Mouse (Mus musculus) kidney, embryonic 16.5 days (tissue): ENCODE data around the gene Pdgfb. TPM values are rescaled to one million over a fixed set of nuclear protein-coding genes. Genes with fewer than 3 reads are reported as not detected.

ENCODE experiments used
- ATAC-seq: fragments of 200-750 bp; cut with Nextera tagmentation; 2 replicates; pipeline ENCODE4 v1.8.0; 2017; ENCODE audit warnings: moderate TSS enrichment; ENCODE audit not compliant: low FRiP score, low TSS enrichment
- H3K27ac ChIP-seq: fragments of 300-500 bp; sonication (generic); 2 replicates; pipeline ENCODE4 v1.5.1; 2014; ENCODE audit warnings: low read length
- H3K27me3 ChIP-seq: fragments of 300-500 bp; sonication (generic); 2 replicates; pipeline ENCODE4 v1.6.1; 2014; ENCODE audit warnings: low read length, control low read depth, mixed read lengths; ENCODE audit not compliant: insufficient read depth
- H3K36me3 ChIP-seq: fragments of 300-500 bp; sonication (generic); 2 replicates; pipeline ENCODE4 v1.6.1; 2014; ENCODE audit warnings: low read length, control low read depth, mixed read lengths; ENCODE audit not compliant: insufficient read depth
- H3K4me1 ChIP-seq: fragments of 300-500 bp; sonication (generic); 2 replicates; pipeline ENCODE4 v1.6.1; 2014; ENCODE audit warnings: low read length, control low read depth, mixed read lengths; ENCODE audit not compliant: insufficient read depth
- H3K4me2 ChIP-seq: fragments of 300-500 bp; sonication (generic); replicated peaks from 2 replicates; pipeline ENCODE4 v1.6.1; 2014; ENCODE audit warnings: low read depth, low read length
- H3K4me3 ChIP-seq: fragments of 300-500 bp; sonication (generic); 2 replicates; pipeline ENCODE4 v1.5.1; 2014; ENCODE audit warnings: mild to moderate bottlenecking, low read length
- H3K9ac ChIP-seq: fragments of 300-500 bp; sonication (generic); replicated peaks from 2 replicates; pipeline ENCODE4 v1.6.1; 2014; ENCODE audit warnings: low read length
- H3K9me3 ChIP-seq: fragments of 300-500 bp; sonication (generic); 2 replicates; pipeline ENCODE4 v1.6.1; 2016; ENCODE audit warnings: low read length, control low read depth
- WGBS: fragments of 180-500 bp; shearing (Covaris S2); extraction: QIAGEN DNeasy Blood & Tissue Kit; methylation state at CpG from one replicate; pipeline ENCODE4 v1.1.7; 2014; 5-methylcytosine and 5-hydroxymethylcytosine counted together
- polyA plus RNA-seq: library from polyadenylated mRNA; unstranded; fragments of >200 nt; fragmentation: Nextera tagmentation; extraction: Ambion mirVana; gene quantifications from 2 replicates; pipeline ENCODE4 v1.2.1, GENCODE M21; 2015

Pdgfb gene
- polyA plus RNA-seq, 1 experiment from 2014 or later: 6.2 TPM

- Histone ChIP-seq H3K27me3 (no peaks in the 10 kb centered on the region), H3K4me1 (peaks cover 5% of the 10 kb centered on the region; the same call in 1 of the 2 replicates), H3K4me2 (no peak overlapping the region), H3K9me3 (no peaks in the 10 kb centered on the region), H3K36me3 (no peaks in the 10 kb centered on the region), H3K4me3 (no peak overlapping the region), H3K9ac (no peak overlapping the region), H3K27ac (peak overlapping the region; percentile 55)
- ATAC-seq: no peak
- 62% methylated on average over 9 of the region's 9 CpGs for WGBS
Measured at GRCm38 (mm10) chr15:80051782-80052181, 37.0 kb upstream of the Pdgfb start.

- no peaks in the 10 kb centered on the region for H3K27me3 ChIP-seq
- ATAC-seq: no peak
- H3K4me1 ChIP-seq: peaks cover 5% of the 10 kb centered on the region; the same call in 1 of the 2 replicates
- H3K4me2 ChIP-seq: no peak overlapping the region
- H3K27ac ChIP-seq: peak overlapping the region; percentile 55; the same call in 1 of the 2 replicates
- H3K4me3 ChIP-seq: no peak overlapping the region
- no peaks in the 10 kb centered on the region for H3K9me3 ChIP-seq
- H3K9ac ChIP-seq: 0 out of 2 replicates have a peak overlapping the region, but pooled peaks have one; percentile 6
- no peaks in the 10 kb centered on the region for H3K36me3 ChIP-seq
- WGBS: 63% methylated on average over 19 of the region's 19 CpGs
Measured at GRCm38 (mm10) chr15:80051092-80051761, 36.5 kb upstream of the Pdgfb start.

GRCm38 (mm10) chr15:80050093-80050492 is 35.3 kb upstream of the Pdgfb start:
- Histone ChIP-seq H3K27ac (peak overlapping the region; percentile 64), H3K4me2 (no peak overlapping the region), H3K36me3 (no peaks in the 10 kb centered on the region), H3K9me3 (peaks cover 5% of the 10 kb centered on the region; the same call in 1 of the 2 replicates), H3K9ac (no peak overlapping the region), H3K4me1 (peaks cover 5% of the 10 kb centered on the region; the same call in 1 of the 2 replicates), H3K27me3 (no peaks in the 10 kb centered on the region), H3K4me3 (no peak overlapping the region)
- peak; percentile 62; the same call in 1 of the 2 replicates for ATAC-seq
- 31% methylated on average over 3 of the region's 4 CpGs for WGBS

GRCm38 (mm10) chr15:80047973-80048372 is 33.2 kb upstream of the Pdgfb start:
- Histone ChIP-seq H3K27ac (no peak overlapping the region), H3K27me3 (no peaks in the 10 kb centered on the region), H3K9ac (no peak overlapping the region), H3K36me3 (no peaks in the 10 kb centered on the region), H3K4me1 (peaks cover 5% of the 10 kb centered on the region; the same call in 1 of the 2 replicates), H3K9me3 (peaks cover 5% of the 10 kb centered on the region; the same call in 1 of the 2 replicates), H3K4me3 (no peak overlapping the region), H3K4me2 (no peak overlapping the region)
- no peak for ATAC-seq
- WGBS: 49% methylated on average over 5 of the region's 5 CpGs

GRCm38 (mm10) chr15:80047242-80047641 is 32.5 kb upstream of the Pdgfb start:
- no peak for ATAC-seq
- Histone ChIP-seq H3K9me3 (peaks cover 5% of the 10 kb centered on the region; the same call in 1 of the 2 replicates), H3K27me3 (no peaks in the 10 kb centered on the region), H3K4me2 (no peak overlapping the region), H3K4me1 (peaks cover 5% of the 10 kb centered on the region; the same call in 1 of the 2 replicates), H3K4me3 (no peak overlapping the region), H3K9ac (no peak overlapping the region), H3K36me3 (no peaks in the 10 kb centered on the region), H3K27ac (no peak overlapping the region)
- WGBS: 55% methylated on average over 2 of the region's 2 CpGs

- H3K9ac ChIP-seq: no peak overlapping the region
- no peaks in the 10 kb centered on the region for H3K36me3 ChIP-seq
- no peaks in the 10 kb centered on the region for H3K27me3 ChIP-seq
- no peak overlapping the region for H3K27ac ChIP-seq
- peaks cover 5% of the 10 kb centered on the region; the same call in 1 of the 2 replicates for H3K9me3 ChIP-seq
- H3K4me2 ChIP-seq: no peak overlapping the region
- no peak for ATAC-seq
- H3K4me3 ChIP-seq: no peak overlapping the region
- no peaks in the 10 kb centered on the region for H3K4me1 ChIP-seq
- WGBS: 98% methylated on average over 2 of the region's 2 CpGs
Measured at GRCm38 (mm10) chr15:80045749-80046148, 31.0 kb upstream of the Pdgfb start.

GRCm38 (mm10) chr15:80044249-80044648 is 29.5 kb upstream of the Pdgfb start:
- WGBS: 83% methylated on average over 10 of the region's 10 CpGs
- Histone ChIP-seq H3K36me3 (no peaks in the 10 kb centered on the region), H3K9me3 (peaks cover 5% of the 10 kb centered on the region; the same call in 1 of the 2 replicates), H3K4me3 (no peak overlapping the region), H3K4me1 (no peaks in the 10 kb centered on the region), H3K9ac (no peak overlapping the region), H3K27ac (no peak overlapping the region), H3K4me2 (no peak overlapping the region), H3K27me3 (no peaks in the 10 kb centered on the region)
- ATAC-seq: no peak

GRCm38 (mm10) chr15:80042152-80042551 is 27.4 kb upstream of the Pdgfb start:
- Histone ChIP-seq H3K36me3 (no peaks in the 10 kb centered on the region), H3K4me3 (no peak overlapping the region), H3K9ac (no peak overlapping the region), H3K27me3 (no peaks in the 10 kb centered on the region), H3K9me3 (peaks cover 5% of the 10 kb centered on the region; the same call in 1 of the 2 replicates), H3K4me2 (no peak overlapping the region), H3K27ac (no peak overlapping the region), H3K4me1 (no peaks in the 10 kb centered on the region)
- WGBS: 76% methylated on average over 4 of the region's 4 CpGs
- ATAC-seq: no peak

GRCm38 (mm10) chr15:80038110-80038391 is 23.3 kb upstream of the Pdgfb start:
- no peak overlapping the region for H3K27ac ChIP-seq
- WGBS: 95% methylated on average over 2 of the region's 2 CpGs
- H3K9me3 ChIP-seq: no peaks in the 10 kb centered on the region
- no peak overlapping the region for H3K4me3 ChIP-seq
- H3K27me3 ChIP-seq: no peaks in the 10 kb centered on the region
- no peak overlapping the region for H3K4me2 ChIP-seq
- no peaks in the 10 kb centered on the region for H3K36me3 ChIP-seq
- ATAC-seq: no peak
- no peak overlapping the region for H3K9ac ChIP-seq
- no peaks in the 10 kb centered on the region for H3K4me1 ChIP-seq

GRCm38 (mm10) chr15:80037255-80038109 is 22.7 kb upstream of the Pdgfb start:
- Histone ChIP-seq H3K36me3 (no peaks in the 10 kb centered on the region), H3K4me2 (no peak overlapping the region), H3K9ac (no peak overlapping the region), H3K4me1 (no peaks in the 10 kb centered on the region), H3K27me3 (no peaks in the 10 kb centered on the region), H3K4me3 (no peak overlapping the region), H3K9me3 (no peaks in the 10 kb centered on the region), H3K27ac (no peak overlapping the region)
- 70% methylated on average over 11 of the region's 11 CpGs for WGBS
- no peak for ATAC-seq
